Mouse (Mus musculus) heart, embryonic 12.5 days (tissue): ENCODE measurements around the gene Tbxa2r. TPM values are rescaled to one million over a fixed set of nuclear protein-coding genes. Genes with fewer than 3 reads are reported as not detected.

ENCODE experiments used
- ATAC-seq: fragments of 200-750 bp; cut with Nextera tagmentation; 2 replicates; pipeline ENCODE4 v1.8.0; 2017; ENCODE audit warnings: moderate TSS enrichment, moderate library complexity; ENCODE audit not compliant: insufficient number of reproducible peaks, low FRiP score
- H3K27ac ChIP-seq: fragments of 300-500 bp; sonication (generic); 2 replicates; pipeline ENCODE4 v1.5.1; 2016; ENCODE audit warnings: mild to moderate bottlenecking, moderate library complexity; ENCODE audit not compliant: poor library complexity, severe bottlenecking
- H3K27me3 ChIP-seq: fragments of 300-500 bp; sonication (generic); replicated peaks from 2 replicates; pipeline ENCODE4 v1.6.1; 2016; ENCODE audit warnings: mild to moderate bottlenecking, moderate library complexity
- H3K36me3 ChIP-seq: fragments of 300-500 bp; sonication (generic); 2 replicates; pipeline ENCODE4 v1.6.1; 2016; ENCODE audit warnings: mild to moderate bottlenecking, moderate library complexity
- H3K4me1 ChIP-seq: fragments of 300-500 bp; sonication (generic); replicated peaks from 2 replicates; pipeline ENCODE4 v1.6.1; 2016; ENCODE audit warnings: mild to moderate bottlenecking
- H3K4me2 ChIP-seq: fragments of 300-500 bp; sonication (generic); 2 replicates; pipeline ENCODE4 v1.6.1; 2016; ENCODE audit warnings: mild to moderate bottlenecking, moderate library complexity
- H3K4me3 ChIP-seq: fragments of 300-500 bp; sonication (generic); 2 replicates; pipeline ENCODE4 v1.5.1; 2016; ENCODE audit warnings: mild to moderate bottlenecking
- H3K9ac ChIP-seq: fragments of 300-500 bp; sonication (generic); 2 replicates; pipeline ENCODE4 v1.6.1; 2016; ENCODE audit warnings: mild to moderate bottlenecking, moderate library complexity
- H3K9me3 ChIP-seq: fragments of 300-500 bp; sonication (generic); replicated peaks from 2 replicates; pipeline ENCODE4 v1.6.1; 2016; ENCODE audit warnings: mild to moderate bottlenecking, moderate library complexity
- WGBS: fragments of 180-500 bp; shearing (Covaris S2); methylation state at CpG from one replicate; pipeline ENCODE4 v1.1.7; 2016; 5-methylcytosine and 5-hydroxymethylcytosine counted together
- polyA plus RNA-seq: library from polyadenylated mRNA; unstranded; fragments of >200 nt; fragmentation: Nextera tagmentation; extraction: Ambion mirVana; gene quantifications from 2 replicates; pipeline ENCODE4 v1.2.1, GENCODE M21; 2016

Gene Tbxa2r
- polyA plus RNA-seq, 1 experiment from 2014 or later, result 13.4 TPM

DNA sequence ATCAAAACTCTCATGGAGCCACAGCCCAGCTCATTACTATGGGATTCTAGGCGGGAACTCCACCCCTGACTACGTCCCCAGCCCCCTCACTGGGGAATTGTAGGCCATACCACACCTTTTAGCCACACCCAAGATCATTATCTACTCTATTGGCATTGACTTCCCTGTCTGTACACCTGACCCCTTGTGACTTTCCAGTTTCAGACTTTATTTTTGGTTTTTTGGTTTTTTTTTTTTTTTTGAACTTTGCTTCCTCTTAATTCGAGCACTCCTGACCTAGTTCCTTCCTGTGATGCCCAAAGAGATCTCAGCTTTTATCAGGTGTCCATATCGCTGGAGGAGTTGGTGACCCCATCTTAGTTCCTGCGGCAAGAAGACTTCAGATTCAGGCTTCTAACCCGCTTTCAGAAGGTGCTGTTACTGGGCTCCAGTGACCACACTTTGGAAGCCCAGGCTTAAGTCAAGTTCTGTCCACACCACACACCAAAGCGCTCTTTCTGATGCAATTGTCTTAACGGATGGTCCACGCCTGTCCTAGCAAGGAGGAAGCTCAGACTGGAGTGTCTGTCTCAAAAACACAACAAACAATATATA lies 36.9 kb upstream of the Tbxa2r start, which contains the start of gene Tjp3:
Gene Tjp3, minus strand, starts transcription at position 71 of the 594 bp plus-strand sequence.
- Histone ChIP-seq H3K4me2 (peak within 1 kb of the TSS; percentile 87; the same call in 1 of the 2 replicates), H3K4me3 (no peak within 1 kb of the TSS), H3K9ac (no peak within 1 kb of the TSS), H3K27ac (no peak within 1 kb of the TSS), H3K27me3 (peaks cover 44% of the 10 kb centered on the region), H3K36me3 (no peaks in the 10 kb centered on the region), H3K4me1 (peaks cover 38% of the 10 kb centered on the region), H3K9me3 (no peaks in the 10 kb centered on the region)
- no peak for ATAC-seq
- 72% methylated on average over 9 of the region's 9 CpGs for WGBS

- H3K9ac ChIP-seq, result peak within 1 kb of the TSS; percentile 89
- peak within 1 kb of the TSS; percentile 74 for H3K4me3 ChIP-seq
- peak within 1 kb of the TSS; percentile 68 for H3K27ac ChIP-seq
- ATAC-seq, result peak; percentile 96
- peak within 1 kb of the TSS; percentile 87 for H3K4me2 ChIP-seq
- peaks cover 35% of the 10 kb centered on the region for H3K27me3 ChIP-seq
- WGBS, result under 1% methylated on average over 80 of the region's 80 CpGs
- peaks cover 44% of the 10 kb centered on the region for H3K4me1 ChIP-seq
- no peaks in the 10 kb centered on the region for H3K9me3 ChIP-seq
- no peaks in the 10 kb centered on the region for H3K36me3 ChIP-seq
Observed at GRCm38 (mm10) chr10:81292554-81293333, 35.8 kb upstream of the Tbxa2r start, which contains the start of gene Pip5k1c. Pip5k1c (plus strand) TSS chr10:81292963.

- 3% methylated on average over 25 of the region's 25 CpGs for WGBS
- ATAC-seq, result no peak
- H3K4me1 ChIP-seq, result peaks cover 52% of the 10 kb centered on the region
Observed at GRCm38 (mm10) chr10:81293334-81294030, 35.0 kb upstream of the Tbxa2r start.

DNA sequence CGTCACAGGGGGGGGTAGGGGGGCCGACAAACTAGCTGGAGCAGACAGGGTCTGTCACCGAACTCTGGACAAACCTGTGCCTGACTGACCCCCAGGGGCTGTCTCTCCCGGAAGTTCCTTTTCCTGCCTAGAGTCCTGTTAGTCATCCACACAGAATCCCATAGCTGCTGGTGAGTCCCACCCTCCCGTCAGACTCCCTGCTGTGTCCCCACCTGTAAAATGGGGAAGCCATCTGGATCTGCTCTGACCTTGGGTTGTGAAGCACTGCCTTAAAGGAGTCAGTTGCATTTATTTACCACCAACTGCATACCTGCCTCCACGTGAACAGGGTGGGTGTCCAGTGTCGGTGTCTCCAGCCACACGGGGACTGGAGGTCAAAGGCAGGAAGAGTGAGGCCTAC lies 34.1 kb upstream of the Tbxa2r start:
- Histone ChIP-seq H3K9me3 (no peaks in the 10 kb centered on the region), H3K27ac (no peak overlapping the region), H3K4me1 (peaks cover 61% of the 10 kb centered on the region), H3K27me3 (peaks cover 21% of the 10 kb centered on the region), H3K9ac (peak overlapping the region; percentile 89), H3K4me2 (peak overlapping the region; percentile 87), H3K36me3 (no peaks in the 10 kb centered on the region), H3K4me3 (peak overlapping the region; percentile 74)
- ATAC-seq, result no peak
- WGBS, result 48% methylated on average over 8 of the region's 8 CpGs

More at GRCm38 (mm10) chr10:81293334-81294030, 35.0 kb upstream of the Tbxa2r start:
- Histone ChIP-seq H3K27ac (peak overlapping the region; percentile 68; the same call in 1 of the 2 replicates), H3K9ac (peak overlapping the region; percentile 89), H3K27me3 (peaks cover 28% of the 10 kb centered on the region), H3K4me2 (peak overlapping the region; percentile 87), H3K36me3 (no peaks in the 10 kb centered on the region), H3K9me3 (no peaks in the 10 kb centered on the region), H3K4me3 (peak overlapping the region; percentile 74)

- H3K4me1 ChIP-seq, result peaks cover 69% of the 10 kb centered on the region
- H3K9ac ChIP-seq, result peak overlapping the region; percentile 89; the same call in 1 of the 2 replicates
- 0 out of 2 replicates have a peak overlapping the region, but pooled peaks have one; percentile 87 for H3K4me2 ChIP-seq
- WGBS, result 89% methylated on average over 6 of the region's 6 CpGs
- ATAC-seq, result no peak
- H3K27me3 ChIP-seq, result peaks cover 13% of the 10 kb centered on the region
- H3K9me3 ChIP-seq, result no peaks in the 10 kb centered on the region
- no peaks in the 10 kb centered on the region for H3K36me3 ChIP-seq
- no peak overlapping the region for H3K4me3 ChIP-seq
- no peak overlapping the region for H3K27ac ChIP-seq
Observed at GRCm38 (mm10) chr10:81295185-81295584, 33.3 kb upstream of the Tbxa2r start.

DNA sequence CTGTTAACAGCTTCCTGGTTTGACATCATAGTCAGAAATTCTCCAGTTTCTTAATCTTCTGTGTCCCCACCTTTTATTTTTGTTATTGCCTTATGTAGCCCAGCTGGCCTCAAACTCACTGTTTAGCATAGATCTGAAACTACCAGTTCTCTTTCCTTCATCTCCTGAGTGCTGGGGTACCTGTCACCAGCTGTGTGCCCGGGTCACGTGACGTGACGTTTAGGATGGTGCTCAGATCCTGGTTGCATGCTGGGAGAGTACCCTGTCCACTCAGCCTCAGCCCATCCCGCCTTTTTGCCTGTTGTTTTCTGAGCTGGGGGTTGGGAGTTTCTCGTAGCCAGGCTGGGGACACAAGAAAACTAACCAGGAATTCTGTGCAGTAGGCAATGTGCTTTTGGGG lies 31.3 kb upstream of the Tbxa2r start:
- Histone ChIP-seq H3K9me3 (no peaks in the 10 kb centered on the region), H3K36me3 (no peaks in the 10 kb centered on the region), H3K4me2 (peak overlapping the region; percentile 11; the same call in 1 of the 2 replicates), H3K9ac (peak overlapping the region; percentile 49), H3K4me3 (no peak overlapping the region), H3K27me3 (no peaks in the 10 kb centered on the region), H3K27ac (peak overlapping the region; percentile 70), H3K4me1 (peaks cover 77% of the 10 kb centered on the region)
- ATAC-seq, result no peak
- 77% methylated on average over 6 of the region's 6 CpGs for WGBS

DNA sequence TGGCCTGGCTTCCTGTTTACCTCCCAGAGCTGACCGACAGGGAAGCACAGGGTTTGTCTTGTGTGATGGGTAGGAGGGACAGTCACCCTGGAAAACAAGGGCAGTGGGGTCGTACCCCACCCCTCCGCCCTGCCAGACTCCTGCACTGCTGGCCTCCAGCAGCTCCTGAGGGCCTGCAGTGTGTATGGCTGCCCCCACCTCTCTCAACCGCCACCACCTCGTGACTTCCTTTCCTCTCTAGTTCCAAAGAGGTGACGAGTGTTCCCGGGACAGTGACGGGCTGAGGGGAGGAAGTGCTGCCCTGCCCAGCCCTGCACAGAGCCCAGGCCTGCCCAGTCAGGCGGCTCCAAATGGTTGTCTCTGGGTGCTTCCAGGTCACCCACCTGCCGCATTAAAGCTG lies 30.7 kb upstream of the Tbxa2r start:
- Histone ChIP-seq H3K4me3 (no peak overlapping the region), H3K4me1 (peaks cover 83% of the 10 kb centered on the region), H3K4me2 (peak overlapping the region; percentile 11; the same call in 1 of the 2 replicates), H3K9me3 (no peaks in the 10 kb centered on the region), H3K9ac (peak overlapping the region; percentile 49), H3K27ac (peak overlapping the region; percentile 70), H3K36me3 (no peaks in the 10 kb centered on the region), H3K27me3 (no peaks in the 10 kb centered on the region)
- ATAC-seq, result peak; percentile 37; the same call in 1 of the 2 replicates
- 34% methylated on average over 10 of the region's 10 CpGs for WGBS

DNA sequence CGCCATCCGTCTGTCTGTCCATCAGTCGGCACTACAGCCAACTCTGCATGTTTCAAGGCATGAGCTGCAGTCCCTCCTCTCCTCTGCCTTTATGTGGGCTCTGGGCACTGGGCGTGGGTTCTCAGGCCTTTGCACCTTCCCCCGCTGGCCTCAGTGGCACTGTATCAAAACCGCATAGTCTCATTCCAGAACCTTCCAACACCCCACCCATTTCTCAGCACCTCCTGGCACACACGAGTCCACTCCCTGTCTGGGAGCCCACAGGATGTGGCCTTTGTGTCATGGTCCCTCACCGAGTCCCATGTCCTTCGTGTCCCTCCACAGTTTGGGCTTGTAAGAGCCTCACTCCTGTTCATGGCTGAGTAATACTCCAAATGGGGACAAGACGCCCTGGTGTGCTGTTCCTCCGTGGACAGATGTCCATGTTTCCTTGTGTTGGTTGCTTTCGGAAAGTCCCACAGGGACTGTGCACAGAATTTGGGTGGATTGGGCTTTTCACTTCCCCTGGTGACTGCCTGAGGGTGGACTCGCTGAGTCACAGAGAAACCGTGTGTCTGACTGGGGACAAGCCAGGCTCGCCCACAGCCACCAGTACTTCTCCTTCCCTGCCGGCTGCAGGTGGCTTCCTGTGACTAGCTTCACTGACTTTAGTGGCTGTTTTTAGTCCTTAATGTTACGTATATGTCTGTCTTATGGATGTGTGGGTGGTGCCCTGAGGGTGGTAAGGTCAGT lies 30.0 kb upstream of the Tbxa2r start:
- Histone ChIP-seq H3K4me3 (no peak overlapping the region), H3K4me1 (peaks cover 88% of the 10 kb centered on the region), H3K36me3 (no peaks in the 10 kb centered on the region), H3K27me3 (no peaks in the 10 kb centered on the region), H3K9me3 (no peaks in the 10 kb centered on the region), H3K4me2 (no peak overlapping the region), H3K27ac (0 out of 2 replicates have a peak overlapping the region, but pooled peaks have one; percentile 70), H3K9ac (no peak overlapping the region)
- WGBS, result 89% methylated on average over 17 of the region's 17 CpGs
- no peak for ATAC-seq

DNA sequence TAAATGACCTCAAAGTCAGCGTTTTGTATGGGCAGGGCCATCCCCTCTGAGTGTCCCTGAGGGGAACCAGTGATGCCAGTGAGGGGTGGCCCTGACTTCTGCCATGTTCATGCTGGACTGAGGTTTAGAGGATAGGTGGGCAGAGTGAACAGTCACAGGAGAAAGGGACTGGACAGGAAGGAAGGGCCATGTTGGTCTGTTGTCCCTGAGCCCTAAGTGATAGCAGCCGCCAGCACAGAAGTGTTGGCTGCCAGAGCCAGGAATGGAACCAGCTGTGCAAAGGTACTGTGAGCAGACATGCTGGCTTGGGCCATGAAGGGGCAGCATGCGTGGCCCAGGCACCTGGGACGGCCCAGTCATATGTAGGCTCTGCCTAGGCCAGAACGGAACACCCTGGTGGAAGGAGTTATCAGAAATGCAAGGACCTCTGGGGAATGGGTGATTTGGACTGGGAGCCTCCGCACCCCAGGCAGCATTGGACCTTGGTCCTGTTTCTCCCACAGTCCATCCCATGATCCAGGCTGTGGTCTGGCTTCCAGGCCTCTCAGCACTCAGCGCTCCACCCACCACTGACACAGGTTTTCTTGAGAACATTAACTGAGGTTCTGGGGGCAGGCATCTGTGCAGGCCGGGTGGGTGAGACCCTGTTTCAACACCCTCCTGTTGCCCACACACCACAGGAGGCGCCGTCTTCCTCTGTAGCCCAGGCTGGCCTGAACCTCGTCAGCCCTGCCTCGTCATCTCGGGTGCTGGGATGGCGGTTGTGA lies 28.8 kb upstream of the Tbxa2r start:
- Histone ChIP-seq H3K9ac (peak overlapping the region; percentile 43), H3K4me2 (no peak overlapping the region), H3K27ac (peak overlapping the region; percentile 44; the same call in 1 of the 2 replicates), H3K27me3 (no peaks in the 10 kb centered on the region), H3K9me3 (no peaks in the 10 kb centered on the region), H3K36me3 (no peaks in the 10 kb centered on the region), H3K4me3 (no peak overlapping the region), H3K4me1 (peaks cover 86% of the 10 kb centered on the region)
- 79% methylated on average over 14 of the region's 14 CpGs for WGBS
- ATAC-seq, result no peak
